Mouse (Mus musculus): Measurements from ENCODE around the gene Gria1. TPM values are rescaled to one million over a fixed set of nuclear protein-coding genes. Genes with fewer than 3 reads are reported as not detected.

The Gria1 gene
- total RNA-seq, 1 experiment from 2014 or later: not detected

GRCm38 (mm10) chr11:57306892-57307291 lies 295.7 kb downstream of the Gria1 start:
- ATAC-seq (replicated peaks in 1 of 2; ENCODE audit: insufficient read depth in 1 of 2, low FRiP score in 2 of 2, low TSS enrichment in 1 of 2, low read depth in 1 of 2, poor library complexity in 2 of 2, severe bottlenecking in 2 of 2): no peak

- ATAC-seq (replicated peaks in 1 of 2; ENCODE audit: insufficient read depth in 1 of 2, low FRiP score in 2 of 2, low TSS enrichment in 1 of 2, low read depth in 1 of 2, poor library complexity in 2 of 2, severe bottlenecking in 2 of 2): no peak
Measured at GRCm38 (mm10) chr11:57317063-57317462, 305.9 kb downstream of the Gria1 start.

GRCm38 (mm10) chr11:57317478-57317877 lies 306.3 kb downstream of the Gria1 start:
- ATAC-seq (replicated peaks in 1 of 2; ENCODE audit: insufficient read depth in 1 of 2, low FRiP score in 2 of 2, low TSS enrichment in 1 of 2, low read depth in 1 of 2, poor library complexity in 2 of 2, severe bottlenecking in 2 of 2): no peak

GRCm38 (mm10) chr11:57319374-57319773 lies 308.2 kb downstream of the Gria1 start:
- no peak for ATAC-seq (replicated peaks in 1 of 2; ENCODE audit: insufficient read depth in 1 of 2, low FRiP score in 2 of 2, low TSS enrichment in 1 of 2, low read depth in 1 of 2, poor library complexity in 2 of 2, severe bottlenecking in 2 of 2)

- no peak for ATAC-seq (replicated peaks in 1 of 2; ENCODE audit: insufficient read depth in 1 of 2, low FRiP score in 2 of 2, low TSS enrichment in 1 of 2, low read depth in 1 of 2, poor library complexity in 2 of 2, severe bottlenecking in 2 of 2)
Measured at GRCm38 (mm10) chr11:57324099-57324498, 312.9 kb downstream of the Gria1 start.

All from hematopoietic stem cell, adult 5-6 weeks (primary cell).